Mouse (Mus musculus) lung, postnatal 14 days (tissue): Measurements from ENCODE around the gene Klk1b16.
"Not testable (repeated sequence)": the region's sequence is repeated elsewhere in the genome, so short reads cannot be mapped to it uniquely, and the experiment has no call there.

ENCODE experiments used
- DNase-seq: peaks from one replicate; pipeline ENCODE4 v3.0.0; 2021

Klk1b16 gene

DNA sequence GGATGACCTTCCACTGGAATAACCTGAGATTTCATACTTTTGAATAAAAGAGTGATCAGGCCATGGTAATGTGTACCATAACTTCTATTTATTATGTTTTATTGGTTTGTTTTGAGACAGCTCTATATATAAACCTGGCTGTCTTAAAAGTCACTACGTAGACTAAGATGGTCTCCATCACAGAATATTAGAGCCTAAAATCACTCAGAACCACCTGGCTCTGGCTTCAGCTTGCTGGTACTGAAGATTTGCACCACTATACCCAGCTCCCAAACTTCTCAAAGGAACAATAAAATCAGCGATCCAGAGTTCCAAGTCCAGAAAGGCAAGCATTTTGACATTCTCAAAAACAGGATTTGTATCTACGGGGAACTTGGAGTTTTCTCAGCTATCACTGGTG lies at the start of gene Klk1b16:
Klk1b16 (plus strand) TSS at position 301 of the 400 bp plus-strand sequence.
- DNase-seq = no peak

DNA sequence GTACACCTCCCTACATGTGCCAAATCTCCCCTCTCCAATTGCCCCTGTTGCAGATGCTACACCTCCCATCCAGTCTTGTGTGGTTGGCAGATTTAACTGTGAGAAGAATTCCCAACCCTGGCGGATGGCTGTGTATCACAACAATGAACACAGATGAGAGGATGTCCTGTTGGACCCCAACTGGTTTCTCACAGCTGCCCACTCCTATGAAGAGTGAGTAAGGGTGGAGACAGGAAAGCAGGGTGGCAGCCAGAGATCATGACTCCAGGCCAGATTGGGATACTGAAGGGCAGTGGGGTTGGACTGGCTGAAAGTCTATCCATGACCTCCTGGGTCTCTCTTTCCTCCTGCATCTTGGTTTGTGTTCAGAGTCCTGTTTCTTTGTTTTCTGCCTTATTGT lies 40.5 kb upstream of the Klk1b16 start:
- DNase-seq = no peak

DNA sequence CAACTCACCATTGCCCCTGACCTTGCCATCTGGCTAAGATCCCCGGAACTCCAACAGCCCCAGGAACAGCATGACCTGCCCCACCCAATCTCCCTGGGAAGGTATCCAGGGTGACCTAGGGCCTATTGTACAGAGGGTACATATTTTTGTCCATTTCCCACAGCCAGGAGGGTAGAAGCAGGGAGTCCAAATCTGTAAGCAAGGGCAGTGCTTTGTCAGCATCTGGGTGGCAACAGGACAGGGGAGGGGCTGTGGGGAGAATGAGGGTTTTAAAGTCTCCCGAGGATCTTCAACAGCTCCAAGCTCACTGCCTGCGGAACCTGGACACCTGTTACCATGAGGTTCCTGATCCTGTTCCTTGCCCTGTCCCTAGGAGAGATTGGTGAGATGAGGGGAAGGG lies 34.5 kb upstream of the Klk1b16 start, which contains the start of gene Klk1b21:
Klk1b21 (plus strand) TSS at position 301 of the 400 bp plus-strand sequence.
- DNase-seq = not testable (repeated sequence)

DNA sequence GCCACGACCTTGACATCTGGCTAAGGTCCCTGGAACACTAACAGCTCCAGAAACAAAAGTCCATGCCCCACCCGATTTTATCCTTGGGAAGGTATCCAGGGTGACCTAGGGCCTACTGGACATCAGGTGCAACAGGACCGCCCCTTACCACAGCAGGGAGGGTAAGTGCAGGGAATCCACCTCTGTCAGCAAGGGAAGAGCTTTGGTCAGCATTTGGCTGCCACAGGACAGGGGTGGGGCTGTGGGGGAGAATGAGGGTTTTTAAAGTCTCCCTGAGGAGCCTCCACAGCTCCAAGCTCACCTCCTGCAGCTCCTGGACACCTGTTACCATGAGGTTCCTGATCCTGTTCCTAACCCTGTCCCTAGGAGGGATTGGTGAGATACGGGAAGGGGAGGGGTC lies 24.2 kb upstream of the Klk1b16 start, which contains the start of gene Klk1b22:
Klk1b22 (plus strand) TSS at position 301 of the 400 bp plus-strand sequence.
- no peak for DNase-seq

DNA sequence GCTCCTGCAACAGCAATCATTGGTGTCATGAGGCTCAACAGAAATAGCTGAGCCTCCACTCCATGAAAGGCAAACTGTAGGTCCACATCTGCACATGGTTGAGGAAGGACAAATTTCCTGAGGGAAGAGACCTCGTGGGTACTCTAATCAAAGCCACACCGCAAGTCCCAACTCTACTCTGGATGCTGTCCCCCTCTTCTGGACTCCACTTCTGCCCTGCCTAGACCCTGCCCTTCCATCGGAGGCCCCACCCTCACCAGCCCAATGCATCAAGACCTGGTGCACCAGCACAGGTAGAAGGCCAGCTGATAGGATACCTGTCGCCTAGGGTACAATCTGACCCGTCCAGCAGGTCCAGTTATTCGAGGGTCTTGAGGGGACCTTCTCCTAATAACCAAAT lies 13.1 kb upstream of the Klk1b16 start:
- DNase-seq = no peak

DNA sequence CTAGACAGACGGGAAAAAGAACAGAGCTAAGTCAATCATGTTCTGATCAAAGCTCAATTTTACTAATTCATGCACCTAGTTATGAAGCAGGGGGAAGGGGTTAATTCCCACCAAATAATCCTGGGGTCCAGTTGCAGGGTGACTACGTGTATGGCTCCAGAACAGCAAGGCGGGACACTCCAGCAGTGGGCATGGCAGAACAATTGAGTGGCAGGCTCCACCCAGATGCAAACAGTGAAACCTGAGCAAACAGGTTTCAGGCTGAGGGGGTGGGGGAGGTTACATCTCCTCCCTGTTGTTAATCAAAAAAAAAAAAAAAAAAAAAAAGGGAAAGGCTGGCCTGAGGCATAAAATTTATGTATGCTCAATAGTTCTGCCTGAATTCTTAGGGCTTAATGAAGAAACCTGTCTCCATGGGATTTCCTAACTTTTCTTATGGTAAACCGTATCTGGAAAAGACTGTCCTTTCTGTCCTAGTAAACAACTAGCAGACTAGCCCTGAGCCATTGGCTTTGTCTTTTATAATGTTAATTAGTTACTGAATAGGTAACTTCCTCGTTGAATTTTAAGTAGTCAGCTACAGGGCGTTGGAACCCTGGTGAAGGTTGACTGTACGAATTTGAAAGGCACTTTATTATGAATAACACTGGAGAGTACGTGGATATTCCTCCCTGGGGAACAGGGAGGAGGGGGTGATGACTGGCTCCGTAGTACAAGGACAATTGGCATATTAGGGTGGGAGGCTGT lies 42.9 kb downstream of the Klk1b16 start:
- DNase-seq = no peak

DNA sequence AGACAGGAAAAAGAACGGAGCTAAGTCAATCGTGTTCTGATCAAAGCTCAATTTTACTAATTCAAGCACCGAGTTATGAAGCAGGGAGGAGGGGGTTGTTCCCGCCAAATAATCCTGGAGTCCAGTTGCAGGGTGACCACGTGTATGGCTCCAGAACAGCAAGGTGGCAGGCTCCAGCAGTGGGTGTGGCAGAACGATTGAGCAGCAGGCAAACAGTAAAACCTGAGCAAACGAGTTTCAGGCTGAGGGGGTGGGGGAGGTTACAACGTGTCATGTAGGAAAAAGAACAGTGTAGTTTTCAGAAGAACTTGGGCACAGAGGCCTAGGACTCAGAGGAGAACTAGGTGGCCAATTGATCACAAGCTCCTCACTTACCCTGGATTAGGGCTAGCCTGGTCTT lies 49.9 kb downstream of the Klk1b16 start:
- not testable (repeated sequence) for DNase-seq

DNA sequence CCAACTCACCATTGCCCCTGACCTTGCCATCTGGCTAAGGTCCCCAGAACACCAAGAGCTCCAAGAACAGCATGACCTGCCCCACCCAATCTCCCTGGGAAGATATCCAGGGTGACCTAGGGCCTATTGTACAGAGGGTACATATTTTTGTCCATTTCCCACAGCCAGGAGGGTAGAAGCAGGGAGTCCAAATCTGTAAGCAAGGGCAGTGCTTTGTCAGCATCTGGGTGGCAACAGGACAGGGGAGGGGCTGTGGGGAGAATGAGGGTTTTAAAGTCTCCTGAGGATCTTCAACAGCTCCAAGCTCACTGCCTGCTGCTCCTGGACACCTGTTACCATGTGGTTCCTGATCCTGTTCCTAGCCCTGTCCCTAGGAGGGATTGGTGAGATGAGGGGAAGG lies 51.4 kb downstream of the Klk1b16 start, which contains the start of gene Klk1b24:
Klk1b24 (plus strand) TSS at position 301 of the 400 bp plus-strand sequence.
- DNase-seq = not testable (repeated sequence)
